8 mouse cellular contexts compared by ENCODE assay signal in the genomic region with DNA sequence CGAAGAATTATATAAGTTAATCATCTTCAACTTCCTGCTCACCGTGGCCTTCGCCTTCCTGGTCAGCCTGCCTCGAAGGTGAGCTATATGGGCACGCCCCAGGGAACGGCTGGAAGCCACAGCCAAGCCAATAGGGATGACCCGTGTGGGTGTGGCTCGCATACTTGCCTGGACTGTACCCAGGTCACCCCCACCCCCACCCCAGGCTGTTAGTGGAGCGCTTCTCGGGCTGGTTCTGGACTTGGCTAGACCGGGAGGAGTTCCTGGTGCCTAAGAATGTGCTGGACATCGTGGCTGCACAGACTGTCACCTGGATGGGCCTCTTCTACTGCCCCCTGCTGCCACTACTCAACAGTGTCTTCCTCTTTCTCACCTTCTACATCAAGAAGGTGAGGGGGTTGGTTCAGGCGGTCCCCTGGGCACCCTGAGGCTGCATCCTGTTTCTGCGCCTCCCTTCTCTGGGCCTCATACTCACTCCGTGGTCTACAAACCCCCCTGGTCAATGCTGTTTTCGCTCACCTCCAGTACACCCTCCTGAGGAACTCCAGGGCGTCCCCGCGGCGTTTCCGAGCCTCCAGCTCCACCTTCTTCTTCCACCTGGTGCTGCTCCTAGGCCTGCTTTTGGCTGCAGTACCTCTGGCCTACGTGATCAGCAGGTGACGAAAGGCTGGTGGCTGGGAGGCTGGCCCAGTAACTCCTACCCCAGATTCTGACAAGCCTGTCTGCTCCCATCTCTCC. TPM values are rescaled to one million over a fixed set of nuclear protein-coding genes. Genes with fewer than 3 reads are reported as not detected.
DNase-seq lines count a peak whose midpoint lies in the region; ATAC-seq and TF ChIP-seq lines count a peak whose summit lies in the region.

No protein-coding gene starts in this region.

- H3K9ac ChIP-seq in ES-Bruce4 (ENCODE audit: low read depth, poor library complexity, severe bottlenecking): 0 out of 2 replicates have a peak overlapping the region, but pooled peaks have one; percentile 5
- H3K9ac ChIP-seq in hindbrain, embryonic 15.5 days: no peak overlapping the region
- peak overlapping the region; percentile 66 for H3K9ac ChIP-seq in liver, embryonic 12.5 days

- no peak for TF ChIP-seq EP300 in ES-Bruce4 (IDR thresholded peaks at IDR 0.05; ENCODE audit: insufficient read depth, low read depth, low read length)

- no peaks in the 10 kb centered on the region for H3K27me3 ChIP-seq in ES-Bruce4 (ENCODE audit: control insufficient read depth, insufficient read depth, low read length, poor library complexity, severe bottlenecking)
- peaks cover 22% of the 10 kb centered on the region; the same call in 1 of the 2 replicates for H3K27me3 ChIP-seq in hindbrain, embryonic 15.5 days
- H3K27me3 ChIP-seq in liver, embryonic 12.5 days (replicated peaks): no peaks in the 10 kb centered on the region

- intact Hi-C loops in left cerebral cortex, postnatal 25 days (cut with DNase I): loop anchor here (1.0 kb wide), 1 partner anchor 33 kb away; no protein-coding TSS in a partner anchor

- WGBS in hindbrain, embryonic 15.5 days: 37% methylated on average over 23 of the region's 23 CpGs
- 31% methylated on average over 23 of the region's 23 CpGs for WGBS in liver, embryonic 12.5 days (ENCODE audit: insufficient replicate concordance)

- H3K4me2 ChIP-seq in hindbrain, embryonic 15.5 days: peak overlapping the region; percentile 27; the same call in 1 of the 2 replicates
- H3K4me2 ChIP-seq in liver, embryonic 12.5 days: peak overlapping the region; percentile 78

- H3K27ac ChIP-seq in ES-Bruce4 (ENCODE audit: insufficient read depth, low read length): no peak overlapping the region
- no peak overlapping the region for H3K27ac ChIP-seq in hindbrain, embryonic 15.5 days (replicated peaks)
- H3K27ac ChIP-seq in liver, embryonic 12.5 days: peak overlapping the region; percentile 86

- no peak for ATAC-seq in hindbrain, embryonic 15.5 days (ENCODE audit: low FRiP score, low read depth)
- peak; percentile 75 for ATAC-seq in liver, embryonic 12.5 days

- peak; percentile 62 for TF ChIP-seq CTCF in ES-Bruce4 (IDR thresholded peaks at IDR 0.05; ENCODE audit: low read depth, low read length)

- DNase-seq in embryo, embryonic 10 days (ENCODE audit: low spot score): peak; percentile 21
- no peak for DNase-seq in embryo, embryonic 9.5 days (ENCODE audit: extremely low spot score)
- DNase-seq in spleen, postnatal 14 days (ENCODE audit: low spot score in 2 of 2): peak; percentile 30 to 50
- DNase-seq in left cerebral cortex, postnatal 25 days (ENCODE audit: low spot score in 2 of 2): no peak
- DNase-seq in testis, postnatal 14 days (ENCODE audit: low spot score): no peak

- H3K9me3 ChIP-seq in ES-Bruce4 (replicated peaks; ENCODE audit: control insufficient read depth, insufficient read depth, low read length, poor library complexity, severe bottlenecking): no peaks in the 10 kb centered on the region
- H3K9me3 ChIP-seq in hindbrain, embryonic 15.5 days: no peaks in the 10 kb centered on the region
- no peaks in the 10 kb centered on the region for H3K9me3 ChIP-seq in liver, embryonic 12.5 days (replicated peaks)

- no peaks in the 10 kb centered on the region for H3K36me3 ChIP-seq in ES-Bruce4 (ENCODE audit: control insufficient read depth, insufficient read depth, low read length, poor library complexity, severe bottlenecking)
- no peaks in the 10 kb centered on the region for H3K36me3 ChIP-seq in hindbrain, embryonic 15.5 days
- peaks cover 51% of the 10 kb centered on the region for H3K36me3 ChIP-seq in liver, embryonic 12.5 days

- H3K4me1 ChIP-seq in ES-Bruce4 (ENCODE audit: control insufficient read depth, insufficient read depth, low read length): peaks cover 3% of the 10 kb centered on the region
- no peaks in the 10 kb centered on the region for H3K4me1 ChIP-seq in hindbrain, embryonic 15.5 days (replicated peaks)
- peaks cover 69% of the 10 kb centered on the region for H3K4me1 ChIP-seq in liver, embryonic 12.5 days

- H3K4me3 ChIP-seq in ES-Bruce4 (ENCODE audit: low read depth, low read length): peak overlapping the region; percentile 1
- H3K4me3 ChIP-seq in hindbrain, embryonic 15.5 days: no peak overlapping the region
- peak overlapping the region; percentile 52 for H3K4me3 ChIP-seq in liver, embryonic 12.5 days

- no peak for TF ChIP-seq POLR2A in ES-Bruce4 (IDR thresholded peaks at IDR 0.05; ENCODE audit: insufficient read depth, low read length)

RNA-seq across cellular contexts. Expression of a gene that starts 6.6 kb away (rescaled TPM):
- not detected in 2 replicates for polyA plus RNA-seq in ES-Bruce4 (2011; ENCODE audit: insufficient read depth, insufficient read length, low read depth, missing spikeins)
- polyA plus RNA-seq in hindbrain, embryonic 15.5 days (2015; fragmentation: Nextera tagmentation; extraction: Ambion mirVana): not detected in 2 replicates
- polyA plus RNA-seq in liver, embryonic 12.5 days (2016; fragmentation: Nextera tagmentation; extraction: Ambion mirVana): 97.6 and 97.7 TPM in 2 replicates
- total RNA-seq in left cerebral cortex, postnatal 25 days (2021): under 1 TPM in 1 of 2 experiments, not detected in 1; 0.53 TPM

RNA-seq across cellular contexts. Expression of a gene that starts 8.9 kb away (rescaled TPM):
- polyA plus RNA-seq in ES-Bruce4 (2011; ENCODE audit: insufficient read depth, insufficient read length, low read depth, missing spikeins): 12.3 and 16.4 TPM in 2 replicates
- polyA plus RNA-seq in hindbrain, embryonic 15.5 days (2015; fragmentation: Nextera tagmentation; extraction: Ambion mirVana): 6.0 TPM in 2 replicates
- 55.5 and 58.2 TPM in 2 replicates for polyA plus RNA-seq in liver, embryonic 12.5 days (2016; fragmentation: Nextera tagmentation; extraction: Ambion mirVana)
- 1 to 10 TPM; 4.2 to 6.2 TPM for total RNA-seq in left cerebral cortex, postnatal 25 days (2021)

RNA-seq across cellular contexts. Expression of a gene that starts 9.0 kb away (rescaled TPM):
- 3.1 and 5.3 TPM in 2 replicates for polyA plus RNA-seq in ES-Bruce4 (2011; ENCODE audit: insufficient read depth, insufficient read length, low read depth, missing spikeins)
- 0.77 and 0.83 TPM in 2 replicates for polyA plus RNA-seq in hindbrain, embryonic 15.5 days (2015; fragmentation: Nextera tagmentation; extraction: Ambion mirVana)
- 19.8 and 21.6 TPM in 2 replicates for polyA plus RNA-seq in liver, embryonic 12.5 days (2016; fragmentation: Nextera tagmentation; extraction: Ambion mirVana)
- 1 to 10 TPM in 1 of 2 experiments, under 1 TPM in 1; 0.60 to 1.1 TPM for total RNA-seq in left cerebral cortex, postnatal 25 days (2021)

RNA-seq across cellular contexts. Expression of a gene that starts 18.6 kb away (rescaled TPM):
- 1.4 and 2.1 TPM in 2 replicates for polyA plus RNA-seq in ES-Bruce4 (2011; ENCODE audit: insufficient read depth, insufficient read length, low read depth, missing spikeins)
- 0.93 and 1.6 TPM in 2 replicates for polyA plus RNA-seq in hindbrain, embryonic 15.5 days (2015; fragmentation: Nextera tagmentation; extraction: Ambion mirVana)
- 0.23 and 0.27 TPM in 2 replicates for polyA plus RNA-seq in liver, embryonic 12.5 days (2016; fragmentation: Nextera tagmentation; extraction: Ambion mirVana)
- total RNA-seq in left cerebral cortex, postnatal 25 days (2021): 1 to 10 TPM; 1.7 to 2.4 TPM

RNA-seq across cellular contexts. Expression of a gene that starts 18.6 kb away (rescaled TPM):
- polyA plus RNA-seq in ES-Bruce4 (2011; ENCODE audit: insufficient read depth, insufficient read length, low read depth, missing spikeins): 49.1 and 51.9 TPM in 2 replicates
- 17.2 and 19.3 TPM in 2 replicates for polyA plus RNA-seq in hindbrain, embryonic 15.5 days (2015; fragmentation: Nextera tagmentation; extraction: Ambion mirVana)
- 61.5 and 66.4 TPM in 2 replicates for polyA plus RNA-seq in liver, embryonic 12.5 days (2016; fragmentation: Nextera tagmentation; extraction: Ambion mirVana)
- 10 to 100 TPM; 11.6 to 14.0 TPM for total RNA-seq in left cerebral cortex, postnatal 25 days (2021)

Comparison
In these comparisons a context has a peak if more than half of its experiments do, and no peak if none do; other contexts are left out.
1. DNase-seq: peak in embryo, embryonic 10 days (single experiment) and spleen, postnatal 14 days (2 of 2); none in embryo, embryonic 9.5 days (single experiment), left cerebral cortex, postnatal 25 days (0 of 2) and testis, postnatal 14 days (single experiment).
2. RNA of a gene that starts 6.6 kb away (polyA plus RNA-seq): 97.6 to 97.7 TPM in liver, embryonic 12.5 days; not detected in hindbrain, embryonic 15.5 days and not detected in ES-Bruce4; every median in the first group is over 10 times any median in the second.